Mouse (Mus musculus) small intestine, adult 2 months (tissue): Measurements from ENCODE around the gene Sdccag8. TPM values are rescaled to one million over a fixed set of nuclear protein-coding genes. Genes with fewer than 3 reads are reported as not detected.

ENCODE experiments used
- H3K27ac ChIP-seq: fragments of 200-500 bp; 2 replicates; pipeline ENCODE4 v1.5.1; 2012; ENCODE audit warnings: low read depth, low read length, control low read depth, inconsistent platforms; ENCODE audit not compliant: insufficient read depth
- H3K27me3 ChIP-seq: fragments of 200-500 bp; 2 replicates; pipeline ENCODE4 v1.6.1; 2012; ENCODE audit warnings: mild to moderate bottlenecking, moderate library complexity, low read length, inconsistent platforms; ENCODE audit not compliant: control insufficient read depth, insufficient read depth
- H3K36me3 ChIP-seq: fragments of 200-500 bp; 2 replicates; pipeline ENCODE4 v1.6.1; 2012; ENCODE audit warnings: mild to moderate bottlenecking, low read length, control low read depth, inconsistent platforms; ENCODE audit not compliant: control insufficient read depth, insufficient read depth
- H3K4me1 ChIP-seq: fragments of 200-500 bp; 2 replicates; pipeline ENCODE4 v1.6.1; 2012; ENCODE audit warnings: low read length, inconsistent platforms, mixed read lengths; ENCODE audit not compliant: control insufficient read depth, insufficient read depth, insufficient read length
- H3K4me3 ChIP-seq: fragments of 200-500 bp; 2 replicates; pipeline ENCODE4 v1.5.1; 2012; ENCODE audit warnings: low read depth, mild to moderate bottlenecking, control low read depth, inconsistent platforms, low read length, moderate library complexity
- CTCF ChIP-seq: fragments of 200-500 bp; IDR thresholded peaks from 2 replicates; pipeline ENCODE4 v1.5.1; 2012; ENCODE audit warnings: low read depth, mild to moderate bottlenecking, control low read depth, inconsistent platforms, low read length, moderate library complexity, mixed read lengths; ENCODE audit not compliant: insufficient replicate concordance, insufficient read length; ENCODE audit errors: extremely low read depth
- POLR2A ChIP-seq: fragments of 200-500 bp; IDR thresholded peaks from 2 replicates; pipeline ENCODE4 v1.6.1; 2012; ENCODE audit warnings: low read depth, mild to moderate bottlenecking, control low read depth, inconsistent platforms, low read length, moderate library complexity
- WGBS: fragments of 180-500 bp; shearing (Covaris S2); methylation state at CpG from one replicate; pipeline ENCODE4 v1.1.7; 2018; 5-methylcytosine and 5-hydroxymethylcytosine counted together
- polyA plus RNA-seq: library from polyadenylated mRNA; depleted of rRNA; stranded (reverse); fragments of >200 nt; gene quantifications from 2 replicates; pipeline ENCODE4 v1.2.3, GENCODE M21; 2012

Gene Sdccag8
- polyA plus RNA-seq, 1 experiment: 5.1 TPM

DNA sequence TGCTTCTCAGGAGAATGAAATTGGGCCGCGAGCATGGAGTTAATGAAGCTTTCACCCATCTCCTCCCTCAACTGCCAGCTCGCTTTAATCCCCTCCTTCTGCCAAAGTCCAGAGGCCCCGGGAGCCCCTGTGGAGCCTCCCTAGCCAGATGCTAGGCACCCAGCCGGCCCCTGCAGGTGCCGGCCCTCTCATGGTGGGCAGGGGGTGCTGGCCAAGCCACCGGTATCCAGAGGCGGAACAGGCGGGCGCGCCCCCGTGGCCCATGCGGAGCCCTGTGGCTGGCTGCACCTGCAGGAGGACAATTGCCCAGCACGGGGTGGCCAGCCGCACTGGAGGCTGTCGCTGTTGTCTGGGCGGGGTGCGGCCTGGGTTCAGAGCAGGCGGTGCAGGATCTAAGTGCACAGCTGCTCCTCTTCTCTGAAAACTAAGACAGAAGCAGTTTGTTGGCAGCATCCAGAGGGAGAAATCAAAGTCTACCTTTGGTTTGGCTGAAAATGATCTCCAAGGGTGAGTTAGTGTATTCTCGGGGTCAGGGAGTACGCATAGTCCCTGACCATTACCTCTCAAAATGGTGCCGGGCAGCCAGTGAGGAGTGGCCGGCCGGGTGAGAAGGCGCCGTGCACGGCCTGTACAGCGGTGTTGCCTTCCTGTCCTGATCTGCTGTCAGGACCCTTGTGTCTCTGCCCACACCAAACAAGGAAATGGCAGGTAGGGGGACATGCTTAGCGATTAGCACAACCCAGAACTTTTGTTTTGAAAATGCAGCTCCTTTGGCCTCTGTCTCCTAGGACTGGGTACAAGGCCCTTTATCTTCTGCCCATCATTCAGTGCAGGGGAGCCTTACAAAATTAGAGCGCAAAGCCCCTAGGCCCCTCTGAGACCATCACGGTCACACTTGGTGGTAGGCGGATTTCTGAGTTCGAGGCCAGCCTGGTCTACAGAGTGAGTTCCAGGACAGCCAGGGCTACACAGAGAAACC is 183.5 kb downstream of the Sdccag8 start:
- Histone ChIP-seq H3K4me1 (peaks cover 12% of the 10 kb centered on the region; the same call in 1 of the 2 replicates), H3K36me3 (no peaks in the 10 kb centered on the region), H3K27me3 (no peaks in the 10 kb centered on the region), H3K4me3 (peak overlapping the region; percentile 72), H3K27ac (peak overlapping the region; percentile 71)
- TF ChIP-seq POLR2A: no peak; the same call in 1 of the 2 replicates
- TF ChIP-seq CTCF: no peak
- 34% methylated on average over 33 of the region's 33 CpGs for WGBS

DNA sequence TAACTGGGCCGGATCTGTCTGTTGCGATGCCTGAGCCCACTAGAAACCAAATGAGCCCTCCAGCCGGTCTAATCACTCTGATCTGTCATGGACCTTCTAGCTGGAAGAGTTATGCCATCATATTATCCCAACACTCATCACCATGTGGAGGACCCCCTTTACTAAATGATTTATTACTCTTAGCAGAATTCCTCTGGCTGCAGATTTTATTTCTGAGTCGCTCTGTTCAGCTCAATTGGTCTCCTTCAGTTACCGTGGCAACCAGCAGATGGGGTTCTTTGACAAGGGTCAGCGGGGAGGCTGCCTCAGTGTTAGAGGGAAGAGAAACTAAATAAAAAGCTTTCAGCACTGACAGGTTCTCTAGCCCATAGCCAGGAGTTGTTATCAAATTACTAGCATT is 184.6 kb downstream of the Sdccag8 start:
- Histone ChIP-seq H3K27me3 (no peaks in the 10 kb centered on the region), H3K4me3 (no peak overlapping the region), H3K4me1 (peaks cover 12% of the 10 kb centered on the region; the same call in 1 of the 2 replicates), H3K27ac (no peak overlapping the region), H3K36me3 (no peaks in the 10 kb centered on the region)
- WGBS: 76% methylated on average over 6 of the region's 6 CpGs
- TF ChIP-seq POLR2A (no peak), CTCF (0 out of 2 replicates have a peak, but pooled peaks have one; percentile 15)

DNA sequence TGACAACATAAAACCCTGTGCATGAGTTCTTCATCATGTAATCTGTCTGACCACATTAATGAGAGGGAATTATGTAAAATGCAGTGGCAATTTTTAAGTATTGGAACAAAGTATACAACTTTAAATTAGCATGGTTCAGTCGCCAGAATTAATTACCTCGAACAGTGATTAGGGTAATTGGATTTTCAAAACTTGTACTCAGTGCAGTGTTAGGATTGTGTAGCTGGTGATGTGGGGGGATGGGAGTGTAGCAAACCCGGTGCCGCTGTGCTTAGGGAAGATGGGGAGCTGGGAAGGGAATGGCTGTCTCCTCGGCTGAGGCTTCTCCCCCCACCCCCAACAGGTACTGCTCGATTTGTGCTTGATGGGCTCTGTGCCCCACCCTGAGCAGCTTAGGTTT is 188.5 kb downstream of the Sdccag8 start:
- no peak overlapping the region for H3K4me3 ChIP-seq
- H3K27ac ChIP-seq: no peak overlapping the region
- peaks cover 5% of the 10 kb centered on the region; the same call in 1 of the 2 replicates for H3K36me3 ChIP-seq
- no peaks in the 10 kb centered on the region for H3K27me3 ChIP-seq
- peaks cover 3% of the 10 kb centered on the region; the same call in 1 of the 2 replicates for H3K4me1 ChIP-seq
- WGBS: 76% methylated on average over 6 of the region's 6 CpGs
- TF ChIP-seq CTCF: no peak
- no peak for TF ChIP-seq POLR2A

DNA sequence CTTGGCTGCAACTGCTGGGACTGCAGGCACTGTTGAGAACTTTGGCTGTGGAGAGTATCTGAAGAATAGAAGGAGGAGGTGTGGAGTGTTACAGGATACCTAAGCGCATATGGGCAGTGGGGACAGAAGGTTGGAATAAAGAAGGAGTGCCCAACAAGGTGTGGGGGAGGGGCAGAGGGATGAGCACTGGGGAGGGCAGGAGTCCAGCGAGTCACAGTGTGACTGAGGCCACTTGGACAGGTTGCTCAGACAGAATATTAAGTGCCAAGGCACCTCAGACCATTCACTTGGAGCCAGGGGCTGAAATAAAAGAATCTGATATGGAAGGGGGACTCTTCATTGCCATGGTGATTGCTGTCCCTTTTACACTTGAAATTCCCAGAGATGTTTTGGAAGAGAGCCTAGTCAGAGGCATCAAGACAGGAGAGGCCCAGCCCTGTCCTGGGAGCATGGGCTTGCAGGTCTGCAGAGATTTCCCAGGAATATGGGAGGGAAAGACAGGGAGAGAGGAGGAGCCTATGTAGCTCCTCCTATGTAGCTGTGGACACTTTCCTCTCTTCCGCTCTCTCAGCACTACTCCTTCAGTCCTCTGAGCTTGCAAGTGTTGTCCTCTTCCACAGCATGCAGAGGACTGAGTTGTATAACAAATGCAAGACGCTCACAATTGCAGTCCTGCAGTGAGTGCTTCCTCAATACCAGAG is 189.7 kb downstream of the Sdccag8 start:
- Histone ChIP-seq H3K27ac (no peak overlapping the region), H3K27me3 (no peaks in the 10 kb centered on the region), H3K36me3 (peaks cover 5% of the 10 kb centered on the region; the same call in 1 of the 2 replicates), H3K4me3 (no peak overlapping the region), H3K4me1 (no peaks in the 10 kb centered on the region; the same call in 1 of the 2 replicates)
- 86% methylated on average over 4 of the region's 4 CpGs for WGBS
- no peak for TF ChIP-seq POLR2A

DNA sequence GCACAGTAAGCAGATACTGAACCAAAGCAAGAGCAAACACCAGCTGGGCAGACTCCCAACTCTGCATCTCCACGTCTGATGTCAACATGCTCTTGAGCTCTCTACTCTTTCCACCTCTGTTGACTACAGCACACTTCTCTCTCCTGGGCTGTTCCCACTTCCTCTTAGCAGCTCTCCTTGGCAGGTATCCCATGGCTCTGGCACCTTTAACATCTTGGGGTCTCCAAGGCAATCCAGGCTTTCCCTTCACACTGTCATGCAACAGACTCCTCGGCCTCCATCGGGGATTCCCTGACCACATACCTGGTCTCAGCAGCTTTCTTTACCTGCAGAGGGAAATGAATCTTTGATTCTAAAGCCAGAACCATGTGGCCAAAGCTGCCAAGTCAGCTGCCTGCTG is 192.9 kb downstream of the Sdccag8 start:
- whole genome bisulfite sequencing: 75% methylated on average over 3 of the region's 3 CpGs

DNA sequence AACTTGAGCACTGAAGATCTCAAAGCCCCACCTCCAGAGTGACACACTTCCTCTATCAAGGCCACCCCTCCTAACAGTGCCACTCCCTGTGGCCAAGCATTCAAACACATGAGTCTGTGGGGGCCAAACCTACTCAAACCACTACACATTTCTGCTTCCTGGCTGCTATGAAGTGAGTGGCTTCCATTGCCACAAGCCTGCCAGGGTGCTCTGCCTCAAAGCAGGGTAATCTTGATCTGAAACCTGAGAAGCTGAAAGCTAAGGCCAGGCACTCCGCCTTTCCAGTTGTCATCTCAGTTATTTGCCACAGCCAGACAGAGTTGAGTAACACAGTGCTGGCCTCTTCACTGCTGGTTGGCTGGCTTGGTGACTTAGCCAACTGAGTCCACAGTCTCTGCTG is 194.3 kb downstream of the Sdccag8 start:
- H3K4me1 ChIP-seq: peaks cover 6% of the 10 kb centered on the region
- H3K27ac ChIP-seq: no peak overlapping the region
- WGBS: 91% methylated on average over 1 of the region's 1 CpGs
- TF ChIP-seq POLR2A (no peak), CTCF (no peak)
- H3K36me3 ChIP-seq: peaks cover 5% of the 10 kb centered on the region; the same call in 1 of the 2 replicates
- H3K4me3 ChIP-seq: no peak overlapping the region
- no peaks in the 10 kb centered on the region for H3K27me3 ChIP-seq

More for the DNA sequence above, 192.9 kb downstream of the Sdccag8 start:
- no peak overlapping the region for H3K27ac ChIP-seq
- no peak overlapping the region for H3K4me3 ChIP-seq
- no peaks in the 10 kb centered on the region; the same call in 1 of the 2 replicates for H3K4me1 ChIP-seq
- H3K27me3 ChIP-seq: no peaks in the 10 kb centered on the region
- TF ChIP-seq CTCF: no peak
- TF ChIP-seq POLR2A: no peak
- H3K36me3 ChIP-seq: peaks cover 5% of the 10 kb centered on the region; the same call in 1 of the 2 replicates

DNA sequence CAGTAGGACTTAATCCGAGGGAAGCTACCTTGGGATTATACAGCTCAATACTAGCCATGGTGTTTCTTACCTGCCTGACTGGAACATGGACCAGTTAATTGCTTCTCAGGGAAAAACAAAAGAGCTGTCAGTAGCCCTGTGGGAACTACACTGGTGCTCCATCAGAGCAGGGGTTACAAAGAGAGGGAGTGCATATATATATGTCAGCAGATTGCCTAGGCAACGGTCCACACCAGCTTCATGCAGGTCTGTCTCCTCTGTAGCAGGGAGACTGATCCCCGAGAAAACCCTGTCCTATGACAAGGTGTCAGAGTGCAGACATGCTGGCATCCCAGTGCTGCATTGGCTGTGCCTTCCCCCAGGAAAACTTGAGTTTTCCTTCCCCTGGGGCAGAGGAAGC is 195.6 kb downstream of the Sdccag8 start:
- Histone ChIP-seq H3K36me3 (peaks cover 1% of the 10 kb centered on the region; the same call in 1 of the 2 replicates), H3K4me1 (peaks cover 11% of the 10 kb centered on the region), H3K27me3 (no peaks in the 10 kb centered on the region), H3K27ac (no peak overlapping the region), H3K4me3 (no peak overlapping the region)
- WGBS: 83% methylated on average over 3 of the region's 3 CpGs
- TF ChIP-seq CTCF: no peak
